Mouse (Mus musculus) ES-E14 (cell line): ENCODE data around the gene Rnf31. TPM values are rescaled to one million over a fixed set of nuclear protein-coding genes. Genes with fewer than 3 reads are reported as not detected.

Experiments
- DNase-seq: peaks from one replicate; pipeline ENCODE4 v3.0.0-alpha.2; 2013; ENCODE audit warnings: low read depth, low spot score
- H3K27ac ChIP-seq: 2 replicates; pipeline ENCODE4 v1.5.1; 2012; ENCODE audit warnings: low read depth, mild to moderate bottlenecking, low read length, moderate library complexity, mixed read lengths; ENCODE audit not compliant: poor library complexity, insufficient read depth, severe bottlenecking
- H3K36me3 ChIP-seq: 2 replicates; pipeline ENCODE4 v1.6.1; 2012; ENCODE audit warnings: mild to moderate bottlenecking, low read length, moderate library complexity, mixed read lengths; ENCODE audit not compliant: control insufficient read depth, poor library complexity, insufficient read depth, severe bottlenecking
- H3K4me1 ChIP-seq, 2 experiments: fragments of 150-350 bp in 1 of 2; sonication (generic) in 1 of 2; 2 replicates each; pipeline ENCODE4 v1.6.1; 2012; ENCODE audit warnings: low read length in 2 of 2, mild to moderate bottlenecking in 1 of 2, mixed read lengths in 1 of 2; ENCODE audit not compliant: control insufficient read depth in 2 of 2, insufficient read depth in 2 of 2, poor library complexity in 1 of 2
- H3K4me3 ChIP-seq, 2 experiments: fragments of 150-350 bp in 1 of 2; sonication (generic) in 1 of 2; 2 replicates each; pipeline ENCODE4 v1.5.1; 2012; ENCODE audit warnings: low read length in 2 of 2, low read depth in 1 of 2, mild to moderate bottlenecking in 1 of 2, mixed read lengths in 1 of 2; ENCODE audit not compliant: insufficient read depth in 1 of 2, poor library complexity in 1 of 2, severe bottlenecking in 1 of 2
- H3K9ac ChIP-seq: 2 replicates; pipeline ENCODE4 v1.6.1; 2012; ENCODE audit warnings: low read depth, mild to moderate bottlenecking, low read length, mixed read lengths; ENCODE audit not compliant: poor library complexity, insufficient read depth, severe bottlenecking
- H3K9me3 ChIP-seq: fragments of 150-350 bp; sonication (generic); 2 replicates; pipeline ENCODE4 v1.6.1; 2012; ENCODE audit warnings: low read depth, mild to moderate bottlenecking, low read length; ENCODE audit not compliant: control insufficient read depth, insufficient read depth
- CHD2 ChIP-seq: IDR thresholded peaks from 2 replicates; pipeline ENCODE4 v1.6.1; 2014; ENCODE audit warnings: mild to moderate bottlenecking, low read depth, low read length, inconsistent platforms
- HCFC1 ChIP-seq: IDR thresholded peaks from 2 replicates; pipeline ENCODE4 v1.6.1; 2012; ENCODE audit warnings: low read length, inconsistent platforms, borderline replicate concordance; ENCODE audit not compliant: insufficient read depth
- MAFK ChIP-seq: IDR thresholded peaks from 2 replicates; pipeline ENCODE4 v1.6.1; 2014; ENCODE audit warnings: mild to moderate bottlenecking, low read depth, low read length, inconsistent platforms; ENCODE audit not compliant: insufficient read depth
- ZC3H11A ChIP-seq: IDR thresholded peaks from 2 replicates; pipeline ENCODE4 v1.6.1; 2012; ENCODE audit warnings: low read depth, mild to moderate bottlenecking, inconsistent platforms, low read length, borderline replicate concordance
- ZNF384 ChIP-seq: IDR thresholded peaks from 2 replicates; pipeline ENCODE4 v1.6.1; 2012; ENCODE audit warnings: low read depth, low read length, inconsistent platforms
- in situ Hi-C, 2 experiments: fragments of 600-800 bp; cut with MboI; formaldehyde crosslinking; loops; one replicate each; pipeline ENCODE4 v1.15.1; 2025; ENCODE audit warnings: low sequenced_read_pairs in 2 of 2, inconsistent platforms in 1 of 2; ENCODE audit not compliant: unreplicated experiment in 2 of 2
- total RNA-seq: library from RNA; depleted of rRNA; stranded (reverse); fragments of 300-350 nt; gene quantifications from 2 replicates; pipeline ENCODE4 v1.2.3, GENCODE M21; 2012

Rnf31 gene
- total RNA-seq, 1 experiment, result 13.1 TPM

- Histone ChIP-seq H3K9ac (no peak overlapping the region), H3K4me3 (no peak overlapping the region), H3K36me3 (peaks cover 13% of the 10 kb centered on the region; the same call in 1 of the 2 replicates), H3K4me1 (peaks cover 6 to 19% of the 10 kb centered on the region in 2 experiments; a peak in 3 of 4 replicates), H3K9me3 (no peaks in the 10 kb centered on the region), H3K27ac (no peak overlapping the region)
- no peak for DNase-seq
- TF ChIP-seq MAFK (no peak), ZC3H11A (no peak), CHD2 (no peak), HCFC1 (no peak), ZNF384 (no peak)
- in situ Hi-C loops, result no loop called here
Measured at GRCm38 (mm10) chr14:55581981-55582681, 9.4 kb upstream of the Rnf31 start.

- TF ChIP-seq CHD2 (no peak), HCFC1 (no peak), ZC3H11A (no peak)
- Histone ChIP-seq H3K27ac (no peak overlapping the region), H3K36me3 (peaks cover 13% of the 10 kb centered on the region; the same call in 1 of the 2 replicates), H3K4me1 (peaks cover 2 to 19% of the 10 kb centered on the region in 2 experiments; a peak in 2 of 4 replicates), H3K4me3 (peak overlapping the region; percentile 89 to 95; a peak in 3 of 4 replicates), H3K9me3 (no peaks in the 10 kb centered on the region), H3K9ac (peak overlapping the region; percentile 78; the same call in 1 of the 2 replicates)
- in situ Hi-C loops, result no loop called here
- DNase-seq, result no peak
Measured at GRCm38 (mm10) chr14:55584303-55584701, 7.2 kb upstream of the Rnf31 start.

- in situ Hi-C loops, result no loop called here
- H3K4me3 ChIP-seq, result peak within 1 kb of the TSS; percentile 89 to 95
- H3K9ac ChIP-seq, result peak within 1 kb of the TSS; percentile 78
- no peak for DNase-seq
- H3K36me3 ChIP-seq, result peaks cover 13% of the 10 kb centered on the region; the same call in 1 of the 2 replicates
- no peak within 1 kb of the TSS for H3K27ac ChIP-seq
- no peaks in the 10 kb centered on the region for H3K9me3 ChIP-seq
- no peak for TF ChIP-seq ZNF384
- TF ChIP-seq ZC3H11A, result no peak
- TF ChIP-seq CHD2, result no peak
- no peak for TF ChIP-seq HCFC1
- no peak for TF ChIP-seq MAFK
- H3K4me1 ChIP-seq, result peaks cover 0 to 18% of the 10 kb centered on the region in 2 experiments; a peak in 2 of 4 replicates
Measured at GRCm38 (mm10) chr14:55584702-55585565, 6.6 kb upstream of the Rnf31 start, which contains the start of gene Emc9. Gene Emc9, minus strand, starts transcription at chr14:55585302.

- peak overlapping the region in 1 of 2 experiments; percentile 89; a peak in 2 of 4 replicates for H3K4me3 ChIP-seq
- in situ Hi-C loops, result no loop called here
- H3K27ac ChIP-seq, result no peak overlapping the region
- peak overlapping the region; percentile 26; the same call in 1 of the 2 replicates for H3K9ac ChIP-seq
- H3K4me1 ChIP-seq, result peaks cover 0 to 16% of the 10 kb centered on the region in 2 experiments; a peak in 2 of 4 replicates
- peaks cover 8% of the 10 kb centered on the region; the same call in 1 of the 2 replicates for H3K36me3 ChIP-seq
- H3K9me3 ChIP-seq, result no peaks in the 10 kb centered on the region
- DNase-seq, result no peak
- TF ChIP-seq HCFC1 (no peak), ZC3H11A (no peak), MAFK (no peak), CHD2 (no peak), ZNF384 (no peak)
Measured at GRCm38 (mm10) chr14:55585566-55585960, 5.9 kb upstream of the Rnf31 start.
